Mouse (Mus musculus) stomach, postnatal 0 days (tissue): Measurements from ENCODE around the gene Cfap97. TPM values are rescaled to one million over a fixed set of nuclear protein-coding genes. Genes with fewer than 3 reads are reported as not detected.
A peak's percentile ranks its signal among the peaks of the same experiment; 100 is the strongest.
"Not testable (repeated sequence)": the region's sequence is repeated elsewhere in the genome, so short reads cannot be mapped to it uniquely, and the experiment has no call there.

Source experiments
- ATAC-seq: fragments of 200-750 bp; cut with Nextera tagmentation; 2 replicates; pipeline ENCODE4 v1.8.0; 2017; ENCODE audit not compliant: low FRiP score, low TSS enrichment
- DNase-seq: peaks from one replicate; pipeline ENCODE4 v3.0.0-alpha.2; 2016; ENCODE audit warnings: low spot score
- H3K27ac ChIP-seq: fragments of 300-500 bp; sonication (generic); replicated peaks from 2 replicates; pipeline ENCODE4 v1.5.1; 2014; ENCODE audit warnings: mild to moderate bottlenecking, control low read depth
- H3K27me3 ChIP-seq: fragments of 300-500 bp; sonication (generic); 2 replicates; pipeline ENCODE4 v1.6.1; 2014; ENCODE audit warnings: low read length; ENCODE audit not compliant: control insufficient read depth, insufficient read depth
- H3K36me3 ChIP-seq: fragments of 300-500 bp; sonication (generic); 2 replicates; pipeline ENCODE4 v1.6.1; 2014; ENCODE audit warnings: low read length, mixed read lengths; ENCODE audit not compliant: control insufficient read depth, insufficient read depth
- H3K4me1 ChIP-seq: fragments of 300-500 bp; sonication (generic); replicated peaks from 2 replicates; pipeline ENCODE4 v1.6.1; 2014; ENCODE audit warnings: antibody characterized with exemption; ENCODE audit not compliant: control insufficient read depth, insufficient read depth
- H3K4me2 ChIP-seq: fragments of 300-500 bp; sonication (generic); replicated peaks from 2 replicates; pipeline ENCODE4 v1.6.1; 2014; ENCODE audit warnings: low read depth, mild to moderate bottlenecking, control low read depth, moderate library complexity
- H3K4me3 ChIP-seq: fragments of 300-500 bp; sonication (generic); 2 replicates; pipeline ENCODE4 v1.5.1; 2014; ENCODE audit warnings: low read depth, low read length, control low read depth
- H3K9ac ChIP-seq: fragments of 300-500 bp; sonication (generic); 2 replicates; pipeline ENCODE4 v1.6.1; 2014; ENCODE audit warnings: mild to moderate bottlenecking, low read length, control low read depth, mixed read lengths
- H3K9me3 ChIP-seq: fragments of 300-500 bp; sonication (generic); 2 replicates; pipeline ENCODE4 v1.6.1; 2016; ENCODE audit warnings: low read length; ENCODE audit not compliant: control insufficient read depth
- CTCF ChIP-seq: IDR thresholded peaks from 2 replicates; pipeline ENCODE4 v1.5.1; 2016; ENCODE audit warnings: antibody characterized with exemption, low read depth, mild to moderate bottlenecking, moderate library complexity
- EP300 ChIP-seq: optimal IDR thresholded peaks from 2 replicates; pipeline ENCODE3; 2016; ENCODE audit warnings: antibody characterized with exemption
- WGBS: fragments of 180-500 bp; shearing (Covaris S2); extraction: QIAGEN DNeasy Blood & Tissue Kit; methylation state at CpG from one replicate; pipeline ENCODE4 v1.1.7; 2014; 5-methylcytosine and 5-hydroxymethylcytosine counted together
- polyA plus RNA-seq: library from polyadenylated mRNA; unstranded; fragments of >200 nt; fragmentation: Nextera tagmentation; extraction: Ambion mirVana; gene quantifications from 2 replicates; pipeline ENCODE4 v1.2.1, GENCODE M21; 2015

Cfap97 gene
- polyA plus RNA-seq = 12.2 and 16.9 TPM in 2 replicates

DNA sequence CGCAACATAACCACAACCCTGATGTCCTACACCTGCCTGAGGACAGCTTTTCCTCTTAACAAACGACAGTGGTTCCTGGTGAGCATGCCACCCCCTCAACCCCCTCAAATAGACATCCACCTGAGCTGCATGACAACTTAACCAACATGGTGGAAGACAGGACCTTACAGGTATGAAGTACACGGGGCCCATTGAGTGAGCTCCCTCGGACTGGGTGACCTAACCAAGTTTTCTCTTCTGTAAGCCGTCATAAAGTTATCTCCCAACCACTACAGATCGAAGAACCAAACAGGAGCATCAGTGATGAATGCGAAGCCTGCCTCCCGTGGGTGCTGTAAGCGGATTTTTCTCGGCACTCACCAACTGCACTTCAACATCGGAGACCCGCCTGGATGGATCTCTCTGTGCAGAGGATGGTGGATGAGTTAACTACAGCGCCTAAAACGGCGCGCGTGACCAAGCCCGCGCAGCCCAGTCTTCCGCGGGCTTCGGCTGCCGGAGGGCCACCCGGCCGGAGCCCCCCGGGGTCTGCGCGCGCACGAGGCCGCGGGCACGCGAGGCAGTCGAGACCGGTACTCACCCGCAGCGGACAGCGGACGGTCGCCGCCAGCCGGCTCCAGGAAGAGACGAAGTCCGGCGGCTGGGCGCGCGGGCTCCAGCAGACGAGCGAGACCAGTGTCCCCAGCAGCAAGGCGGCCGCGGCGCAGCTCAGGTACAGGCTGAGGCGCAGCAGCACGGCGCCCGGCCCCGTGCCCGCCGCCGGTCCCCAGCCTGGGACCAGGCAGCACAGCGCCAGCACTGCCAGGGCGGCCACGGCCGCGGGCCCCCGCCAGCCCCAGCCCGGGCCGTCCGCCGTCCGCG, at the start of gene Cfap97:
TSS of gene Cfap97 (plus strand) at position 570 of the 861 bp plus-strand sequence.
- H3K36me3 ChIP-seq = no peaks in the 10 kb centered on the region
- peak within 1 kb of the TSS; percentile 65 for H3K27ac ChIP-seq
- WGBS = 1% methylated on average over 49 of the region's 75 CpGs
- H3K4me3 ChIP-seq = peak within 1 kb of the TSS; percentile 72
- H3K4me2 ChIP-seq = peak within 1 kb of the TSS; percentile 97
- no peaks in the 10 kb centered on the region for H3K27me3 ChIP-seq
- DNase-seq = peak; percentile 53
- no peaks in the 10 kb centered on the region for H3K4me1 ChIP-seq
- H3K9ac ChIP-seq = peak within 1 kb of the TSS; percentile 82
- H3K9me3 ChIP-seq = no peaks in the 10 kb centered on the region
- peak; percentile 75 for ATAC-seq
- no peak for TF ChIP-seq CTCF
- TF ChIP-seq EP300 = no peak

- H3K9me3 ChIP-seq = no peaks in the 10 kb centered on the region
- no peaks in the 10 kb centered on the region for H3K4me1 ChIP-seq
- H3K36me3 ChIP-seq = peaks cover 2% of the 10 kb centered on the region; the same call in 1 of the 2 replicates
- no peak overlapping the region for H3K4me2 ChIP-seq
- 94% methylated on average over 11 of the region's 11 CpGs for WGBS
- no peak for DNase-seq
- no peak overlapping the region for H3K9ac ChIP-seq
- H3K4me3 ChIP-seq = no peak overlapping the region
- H3K27ac ChIP-seq = no peak overlapping the region
- H3K27me3 ChIP-seq = no peaks in the 10 kb centered on the region
- TF ChIP-seq EP300 (no peak), CTCF (no peak)
- no peak for ATAC-seq
Measured at GRCm38 (mm10) chr8:46103434-46103833, 48.1 kb upstream of the Cfap97 start.

GRCm38 (mm10) chr8:46107690-46108089, 43.9 kb upstream of the Cfap97 start:
- ATAC-seq (no peak), DNase-seq (no peak)
- no peak overlapping the region for H3K9ac ChIP-seq

DNA sequence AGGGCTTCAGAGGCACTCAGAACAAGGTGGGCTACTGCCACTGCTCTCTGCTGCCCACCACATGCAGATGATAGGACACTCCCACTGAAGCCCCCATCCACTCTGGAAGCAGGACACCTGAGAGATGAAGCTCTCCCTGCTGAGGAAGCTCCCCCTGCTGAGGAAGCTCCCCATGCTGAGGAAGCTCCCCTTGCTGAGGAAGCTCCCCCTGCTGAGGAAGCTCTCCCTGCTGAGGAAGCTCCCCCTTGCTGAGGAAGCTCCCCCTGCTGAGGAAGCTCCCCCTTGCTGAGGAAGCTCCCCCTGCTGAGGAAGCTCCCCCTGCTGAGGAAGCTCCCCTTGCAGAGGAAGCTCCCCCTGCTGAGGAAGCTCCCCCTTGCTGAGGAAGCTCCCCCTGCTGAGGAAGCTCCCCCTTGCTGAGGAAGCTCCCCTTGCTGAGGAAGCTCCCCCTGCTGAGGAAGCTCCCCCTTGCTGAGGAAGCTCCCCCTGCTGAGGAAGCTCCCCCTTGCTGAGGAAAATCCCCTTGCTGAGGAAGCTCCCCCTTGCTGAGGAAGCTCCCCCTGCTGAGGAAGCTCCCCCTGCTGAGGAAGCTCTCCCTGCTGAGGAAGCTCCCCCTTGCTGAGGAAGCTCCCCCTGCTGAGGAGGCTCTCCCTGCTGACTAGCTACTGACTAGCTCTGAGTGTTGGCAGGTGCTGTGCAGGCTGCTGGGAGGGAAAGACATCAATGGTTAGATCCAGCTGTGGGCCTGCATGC, 38.0 kb upstream of the Cfap97 start:
- ATAC-seq, H3K9ac ChIP-seq, H3K27me3 ChIP-seq, H3K4me1 ChIP-seq, DNase-seq, H3K36me3 ChIP-seq, H3K4me2 ChIP-seq, H3K4me3 ChIP-seq, H3K9me3 ChIP-seq, H3K27ac ChIP-seq: not testable (repeated sequence)
- TF ChIP-seq CTCF = 0 out of 2 replicates have a peak, but pooled peaks have one; percentile 2

More at GRCm38 (mm10) chr8:46107690-46108089, 43.9 kb upstream of the Cfap97 start:
- H3K4me2 ChIP-seq = no peak overlapping the region
- H3K27me3 ChIP-seq = no peaks in the 10 kb centered on the region
- no peak overlapping the region for H3K27ac ChIP-seq
- H3K9me3 ChIP-seq = no peaks in the 10 kb centered on the region
- TF ChIP-seq EP300 = no peak
- no peak for TF ChIP-seq CTCF
- no peak overlapping the region for H3K4me3 ChIP-seq
- no peaks in the 10 kb centered on the region for H3K4me1 ChIP-seq
- peaks cover 2% of the 10 kb centered on the region; the same call in 1 of the 2 replicates for H3K36me3 ChIP-seq

DNA sequence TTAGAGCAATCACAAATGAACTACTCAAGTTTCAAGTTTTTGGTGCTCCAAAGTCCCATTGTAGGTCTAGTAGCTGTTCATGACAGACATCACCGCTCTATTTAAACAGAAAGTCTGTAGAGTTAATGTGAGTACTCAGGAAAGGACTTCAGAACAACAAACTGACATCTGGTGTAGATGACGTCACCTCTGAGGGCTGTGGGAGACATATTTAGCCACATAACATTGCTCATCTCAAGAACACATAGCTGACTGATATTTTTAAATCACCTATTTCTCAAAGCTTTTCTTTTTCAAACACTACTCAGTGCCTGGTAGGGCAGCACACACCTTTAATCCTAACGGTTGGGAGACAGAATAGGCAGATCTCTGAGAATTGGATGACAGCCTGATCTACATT, 34.4 kb upstream of the Cfap97 start:
- Histone ChIP-seq H3K9ac (no peak overlapping the region), H3K4me2 (no peak overlapping the region), H3K9me3 (no peaks in the 10 kb centered on the region), H3K4me1 (no peaks in the 10 kb centered on the region), H3K27ac (no peak overlapping the region), H3K27me3 (no peaks in the 10 kb centered on the region), H3K4me3 (no peak overlapping the region), H3K36me3 (no peaks in the 10 kb centered on the region)
- 73% methylated on average over 3 of the region's 3 CpGs for WGBS
- no peak for DNase-seq
- no peak for ATAC-seq
- TF ChIP-seq EP300 (no peak), CTCF (no peak)
